Mouse (Mus musculus): Measurements from ENCODE around the gene Sec16b. TPM values are rescaled to one million over a fixed set of nuclear protein-coding genes. Genes with fewer than 3 reads are reported as not detected.

Gene Sec16b
- polyA plus RNA-seq, 1 experiment from 2014 or later, result 1.5 TPM

DNA sequence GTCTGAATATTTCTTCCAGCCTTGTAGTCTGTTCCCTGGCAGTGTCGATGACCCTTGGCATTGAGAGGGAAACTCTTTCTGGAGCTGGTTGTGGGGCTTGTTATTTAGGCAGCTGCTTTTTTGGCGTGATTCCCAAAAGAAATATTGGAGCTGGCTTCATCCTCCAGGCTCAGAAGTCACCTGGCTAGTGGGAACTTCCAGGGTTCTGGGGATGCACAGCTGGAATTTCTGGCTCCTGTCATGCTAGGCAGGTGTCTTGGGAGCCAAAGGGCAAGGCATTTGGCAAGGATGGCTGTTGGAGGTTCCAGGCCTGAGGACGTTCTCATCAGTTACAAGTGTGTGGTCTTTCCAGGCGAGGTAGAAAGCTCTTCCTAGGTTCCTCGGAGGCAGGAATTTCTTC, 80.0 kb downstream of the Sec16b start:
- ATAC-seq (ENCODE audit: low FRiP score) (no peak), DNase-seq (ENCODE audit: low spot score) (no peak)
- Histone ChIP-seq H3K4me1 (replicated peaks; ENCODE audit: control insufficient read depth, insufficient read depth, low read length) (no peaks in the 10 kb centered on the region), H3K9me3 (ENCODE audit: control insufficient read depth, low read length) (no peaks in the 10 kb centered on the region), H3K27me3 (ENCODE audit: control insufficient read depth, insufficient read depth, low read length) (no peaks in the 10 kb centered on the region), H3K36me3 (ENCODE audit: control insufficient read depth, insufficient read depth, low read length) (no peaks in the 10 kb centered on the region), H3K9ac (ENCODE audit: low read depth, low read length) (no peak overlapping the region), H3K27ac (ENCODE audit: low read depth, low read length) (no peak overlapping the region), H3K4me2 (replicated peaks; ENCODE audit: low read depth, low read length) (no peak overlapping the region), H3K4me3 (ENCODE audit: low read depth, low read length) (no peak overlapping the region)
- WGBS, result 84% methylated on average over 5 of the region's 5 CpGs

DNA sequence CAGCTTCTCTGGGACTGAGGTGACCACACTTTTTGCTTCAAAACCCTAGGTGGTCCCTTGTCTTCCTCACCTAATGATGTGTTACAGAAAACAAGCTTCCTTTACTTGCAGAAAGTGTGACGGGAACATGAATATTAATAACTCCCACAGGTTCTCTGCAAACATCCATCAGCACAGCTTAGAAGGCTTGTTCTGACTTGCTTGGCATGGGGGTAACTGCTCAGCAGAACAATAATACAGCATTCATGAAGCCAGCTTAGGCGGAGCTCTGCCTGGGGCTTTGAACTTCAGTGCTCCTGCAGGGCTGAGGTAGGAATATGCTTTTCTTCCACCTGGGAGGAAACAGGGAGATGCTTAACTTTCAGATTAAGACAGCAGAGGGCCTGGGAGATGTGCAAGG, 85.5 kb downstream of the Sec16b start:
- WGBS, result 57% methylated on average over 2 of the region's 2 CpGs
- no peaks in the 10 kb centered on the region for H3K36me3 ChIP-seq (ENCODE audit: control insufficient read depth, insufficient read depth, low read length)
- no peaks in the 10 kb centered on the region for H3K27me3 ChIP-seq (ENCODE audit: control insufficient read depth, insufficient read depth, low read length)
- H3K9me3 ChIP-seq (ENCODE audit: control insufficient read depth, low read length), result no peaks in the 10 kb centered on the region
- H3K4me2 ChIP-seq (replicated peaks; ENCODE audit: low read depth, low read length), result no peak overlapping the region
- H3K4me3 ChIP-seq (ENCODE audit: low read depth, low read length), result no peak overlapping the region
- no peak overlapping the region for H3K27ac ChIP-seq (ENCODE audit: low read depth, low read length)
- ATAC-seq (ENCODE audit: low FRiP score) (no peak), DNase-seq (ENCODE audit: low spot score) (no peak)
- H3K9ac ChIP-seq (ENCODE audit: low read depth, low read length), result no peak overlapping the region
- no peaks in the 10 kb centered on the region for H3K4me1 ChIP-seq (replicated peaks; ENCODE audit: control insufficient read depth, insufficient read depth, low read length)

DNA sequence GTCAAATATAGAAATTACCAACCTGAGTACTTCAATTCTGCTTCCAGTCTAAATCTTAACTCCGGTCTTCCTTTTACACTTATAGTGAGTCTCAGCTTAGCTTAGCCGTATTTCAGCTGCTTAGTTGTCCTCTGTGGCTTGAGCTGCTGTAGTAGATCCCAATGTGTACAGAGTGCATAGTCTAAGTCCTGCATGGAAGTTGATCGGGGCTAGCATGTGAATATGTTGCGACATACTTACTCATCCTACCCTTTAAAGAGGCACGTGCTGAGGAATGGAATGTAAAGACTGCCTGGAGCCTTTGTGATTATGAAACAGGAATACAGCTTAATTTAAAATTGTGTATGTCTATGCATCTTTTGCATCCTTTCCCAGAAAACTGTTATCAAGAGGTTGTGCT, 88.0 kb downstream of the Sec16b start:
- H3K27me3 ChIP-seq (ENCODE audit: control insufficient read depth, insufficient read depth, low read length), result no peaks in the 10 kb centered on the region

DNA sequence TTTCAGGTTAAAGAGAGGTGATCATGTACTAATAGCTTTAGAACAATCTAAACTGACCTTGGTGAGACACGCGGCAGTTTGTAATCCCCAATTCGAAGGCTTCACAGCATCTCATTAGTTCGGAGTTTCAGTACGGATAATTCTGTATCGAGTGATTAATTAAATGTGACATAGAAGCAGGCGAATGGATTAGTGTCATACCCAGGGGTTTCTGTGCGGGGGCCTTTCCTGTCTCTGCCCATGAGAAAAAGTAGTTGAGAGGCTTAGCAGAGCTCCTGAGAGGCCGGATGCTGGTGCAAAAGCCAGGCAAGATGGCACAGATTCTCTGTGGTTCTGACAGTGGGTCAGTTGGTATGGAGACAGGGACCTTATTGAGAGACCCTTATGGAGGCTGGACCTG, 88.6 kb downstream of the Sec16b start:
- no peak for DNase-seq (ENCODE audit: low spot score)
- no peaks in the 10 kb centered on the region for H3K4me1 ChIP-seq (replicated peaks; ENCODE audit: control insufficient read depth, insufficient read depth, low read length)
- no peaks in the 10 kb centered on the region for H3K36me3 ChIP-seq (ENCODE audit: control insufficient read depth, insufficient read depth, low read length)
- H3K9me3 ChIP-seq (ENCODE audit: control insufficient read depth, low read length), result no peaks in the 10 kb centered on the region
- H3K27ac ChIP-seq (ENCODE audit: low read depth, low read length), result no peak overlapping the region
- WGBS, result 82% methylated on average over 9 of the region's 9 CpGs
- H3K27me3 ChIP-seq (ENCODE audit: control insufficient read depth, insufficient read depth, low read length), result no peaks in the 10 kb centered on the region
- no peak overlapping the region for H3K9ac ChIP-seq (ENCODE audit: low read depth, low read length)
- no peak overlapping the region for H3K4me3 ChIP-seq (ENCODE audit: low read depth, low read length)
- no peak overlapping the region for H3K4me2 ChIP-seq (replicated peaks; ENCODE audit: low read depth, low read length)
- no peak for ATAC-seq (ENCODE audit: low FRiP score)

More for the DNA sequence above, 88.0 kb downstream of the Sec16b start:
- Histone ChIP-seq H3K4me3 (ENCODE audit: low read depth, low read length) (no peak overlapping the region), H3K9ac (ENCODE audit: low read depth, low read length) (no peak overlapping the region), H3K36me3 (ENCODE audit: control insufficient read depth, insufficient read depth, low read length) (no peaks in the 10 kb centered on the region), H3K9me3 (ENCODE audit: control insufficient read depth, low read length) (no peaks in the 10 kb centered on the region), H3K4me2 (replicated peaks; ENCODE audit: low read depth, low read length) (no peak overlapping the region), H3K27ac (ENCODE audit: low read depth, low read length) (no peak overlapping the region), H3K4me1 (replicated peaks; ENCODE audit: control insufficient read depth, insufficient read depth, low read length) (no peaks in the 10 kb centered on the region)
- 89% methylated on average over 5 of the region's 5 CpGs for WGBS
- DNase-seq (ENCODE audit: low spot score) (no peak), ATAC-seq (ENCODE audit: low FRiP score) (no peak)

DNA sequence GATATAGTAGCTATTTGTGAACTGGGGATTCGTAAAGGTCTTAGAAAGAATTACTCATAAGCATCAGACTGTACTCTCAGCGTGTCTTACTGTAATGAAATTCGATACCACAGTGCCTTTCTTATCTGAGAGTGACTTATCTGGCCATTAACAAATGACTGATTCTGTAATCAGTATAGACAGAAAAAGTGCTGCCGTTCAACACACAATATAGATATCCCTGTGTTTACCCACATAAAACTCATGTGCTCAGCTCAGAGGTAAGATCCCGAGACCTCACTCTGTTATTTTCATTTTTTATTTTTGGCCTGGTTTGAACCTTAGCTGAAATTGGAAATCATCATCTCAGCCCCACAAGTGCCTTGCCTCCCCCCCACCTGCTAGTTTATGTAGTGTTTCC, 98.0 kb downstream of the Sec16b start:
- H3K4me2 ChIP-seq (replicated peaks; ENCODE audit: low read depth, low read length), result no peak overlapping the region
- no peak overlapping the region for H3K4me3 ChIP-seq (ENCODE audit: low read depth, low read length)
- no peak for ATAC-seq (ENCODE audit: low FRiP score)
- no peak overlapping the region for H3K27ac ChIP-seq (ENCODE audit: low read depth, low read length)
- H3K27me3 ChIP-seq (ENCODE audit: control insufficient read depth, insufficient read depth, low read length), result no peaks in the 10 kb centered on the region
- H3K9ac ChIP-seq (ENCODE audit: low read depth, low read length), result no peak overlapping the region
- no peaks in the 10 kb centered on the region for H3K4me1 ChIP-seq (replicated peaks; ENCODE audit: control insufficient read depth, insufficient read depth, low read length)
- 84% methylated on average over 5 of the region's 5 CpGs for WGBS
- no peaks in the 10 kb centered on the region for H3K36me3 ChIP-seq (ENCODE audit: control insufficient read depth, insufficient read depth, low read length)
- DNase-seq (ENCODE audit: low spot score), result no peak
- H3K9me3 ChIP-seq (ENCODE audit: control insufficient read depth, low read length), result no peaks in the 10 kb centered on the region

Other genes with a start within 250 kb of the Sec16b start
- gene Rasal2, start 94.1 kb upstream of the Sec16b start, polyA plus RNA-seq (2014; fragmentation: Nextera tagmentation; extraction: Ambion mirVana), result 22.3 and 28.5 TPM in 2 replicates
- 7.4 and 8.8 TPM in 2 replicates for gene Cryzl2, start 48.2 kb upstream of the Sec16b start, polyA plus RNA-seq (2014; fragmentation: Nextera tagmentation; extraction: Ambion mirVana)

All from hindbrain, embryonic 11.5 days (tissue).